Mouse (Mus musculus): ENCODE measurements around the gene Macrod2.

GRCm38 (mm10) chr2:142163506-142164275 lies 1768.6 kb downstream of the Macrod2 start:
- TF ChIP-seq CTCF (IDR thresholded peaks at IDR 0.05; ENCODE audit: low read depth) (no peak), EP300 (IDR thresholded peaks at IDR 0.05; ENCODE audit: low read depth) (no peak)
